Mouse (Mus musculus) retina, adult 2 months (tissue): ENCODE data around the gene Adgrb3.
A peak's percentile ranks its signal among the peaks of the same experiment; 100 is the strongest.
"Not testable (repeated sequence)": the region's sequence is repeated elsewhere in the genome, so short reads cannot be mapped to it uniquely, and the experiment has no call there.

Experiments
- DNase-seq: peaks from one replicate; pipeline ENCODE4 v3.0.0-alpha.2; 2012; ENCODE audit warnings: low read depth, low spot score

Gene Adgrb3

DNA sequence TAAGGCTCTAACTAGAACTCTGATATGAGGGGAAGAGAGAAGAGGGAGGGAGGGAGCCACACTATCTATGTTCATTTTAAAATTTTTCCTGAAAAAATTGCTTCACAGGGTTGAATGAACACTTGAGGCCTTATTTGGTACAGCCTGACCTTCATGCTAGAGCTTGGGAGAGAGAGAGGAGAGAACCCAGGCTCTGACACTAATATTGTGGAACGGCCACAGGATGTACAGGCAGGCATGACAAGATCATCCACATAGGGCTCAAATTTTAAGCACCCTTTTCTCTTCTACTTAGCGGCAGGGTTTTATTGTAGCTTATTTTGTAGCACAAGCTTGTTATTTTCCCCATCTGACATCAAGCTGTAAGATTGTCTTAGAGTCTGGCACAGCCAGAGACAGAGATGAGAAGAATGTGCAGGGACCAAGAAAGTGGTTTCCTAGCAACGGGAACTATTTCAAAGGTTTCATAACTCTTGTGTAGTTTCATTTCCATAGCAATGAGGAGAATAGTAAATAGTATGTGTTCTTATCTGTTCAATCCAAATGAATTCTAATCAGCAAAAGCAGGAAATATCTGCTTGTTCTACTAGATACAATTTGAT, 721.9 kb downstream of the Adgrb3 start:
- DNase-seq, result no peak

DNA sequence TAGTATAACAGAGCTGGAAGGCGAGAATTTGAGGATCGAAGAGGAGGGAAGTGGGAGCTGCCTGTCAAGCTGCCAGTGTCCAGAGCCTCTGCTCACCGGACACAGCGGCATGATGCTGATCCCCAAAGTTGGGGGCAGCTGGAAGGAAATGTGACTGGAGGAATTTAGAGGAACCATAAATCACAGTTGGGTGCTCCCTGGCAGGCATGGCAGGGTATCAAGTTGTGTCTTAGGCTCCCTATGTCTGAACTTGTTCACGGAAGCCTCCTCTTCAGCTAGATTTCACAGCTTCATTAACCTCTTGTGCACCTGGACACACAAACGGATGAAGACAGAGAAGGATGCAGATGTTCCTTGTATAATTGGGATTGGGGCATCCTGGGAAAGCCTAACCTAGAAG, 722.8 kb downstream of the Adgrb3 start:
- DNase-seq, result no peak

DNA sequence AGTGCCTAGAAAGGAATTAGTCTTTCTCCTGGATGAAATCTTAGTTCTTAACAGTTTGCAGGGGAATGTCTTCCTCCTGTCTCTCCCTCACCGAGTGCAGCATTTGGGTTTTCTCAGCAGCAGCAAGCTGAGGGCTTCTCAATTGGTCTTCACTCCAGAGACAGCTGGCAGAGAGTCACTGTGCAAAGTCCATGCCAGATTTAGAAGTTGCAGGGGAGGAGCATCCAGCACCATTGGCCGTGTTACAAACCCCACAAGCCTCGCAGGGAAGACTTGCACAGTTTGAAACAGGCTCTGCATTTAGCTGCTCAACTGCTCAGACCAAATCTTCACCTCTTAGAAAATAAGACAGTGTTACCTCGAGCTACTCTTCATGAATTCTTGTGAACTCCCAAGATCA, 724.1 kb downstream of the Adgrb3 start:
- DNase-seq, result no peak

DNA sequence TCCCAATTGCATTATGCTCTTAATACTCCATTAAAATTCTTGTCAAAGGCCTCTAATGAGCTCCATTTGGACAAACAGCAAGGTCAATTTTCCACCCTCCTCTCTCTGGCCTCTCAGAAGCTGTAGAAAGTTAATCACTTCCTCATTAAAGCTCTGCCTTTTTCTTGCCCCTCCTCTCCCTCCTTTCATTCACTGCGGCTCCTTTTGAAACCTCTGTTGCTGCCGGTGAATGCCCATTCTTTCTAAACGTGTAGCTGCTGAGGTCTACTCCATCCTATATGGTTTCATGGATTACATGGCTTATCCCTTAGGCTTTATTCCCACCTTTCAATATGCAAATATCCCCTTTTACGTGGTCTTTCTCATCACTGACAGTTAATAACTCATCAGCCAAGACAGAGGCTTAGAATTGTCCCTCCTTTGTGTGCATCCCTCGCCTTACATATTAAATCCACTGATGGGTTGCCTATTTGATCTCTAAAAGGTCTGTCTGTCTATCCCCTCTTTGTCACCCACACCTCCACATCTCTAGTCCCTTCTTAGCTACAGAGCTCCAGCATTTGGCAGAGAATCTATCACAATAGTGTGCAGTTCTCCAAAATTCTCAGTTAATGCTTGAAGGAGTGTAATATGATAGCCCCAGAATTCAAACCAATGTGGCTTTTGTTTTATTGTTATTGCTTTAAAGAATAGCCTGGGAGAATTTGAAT, 741.3 kb downstream of the Adgrb3 start:
- DNase-seq, result no peak

DNA sequence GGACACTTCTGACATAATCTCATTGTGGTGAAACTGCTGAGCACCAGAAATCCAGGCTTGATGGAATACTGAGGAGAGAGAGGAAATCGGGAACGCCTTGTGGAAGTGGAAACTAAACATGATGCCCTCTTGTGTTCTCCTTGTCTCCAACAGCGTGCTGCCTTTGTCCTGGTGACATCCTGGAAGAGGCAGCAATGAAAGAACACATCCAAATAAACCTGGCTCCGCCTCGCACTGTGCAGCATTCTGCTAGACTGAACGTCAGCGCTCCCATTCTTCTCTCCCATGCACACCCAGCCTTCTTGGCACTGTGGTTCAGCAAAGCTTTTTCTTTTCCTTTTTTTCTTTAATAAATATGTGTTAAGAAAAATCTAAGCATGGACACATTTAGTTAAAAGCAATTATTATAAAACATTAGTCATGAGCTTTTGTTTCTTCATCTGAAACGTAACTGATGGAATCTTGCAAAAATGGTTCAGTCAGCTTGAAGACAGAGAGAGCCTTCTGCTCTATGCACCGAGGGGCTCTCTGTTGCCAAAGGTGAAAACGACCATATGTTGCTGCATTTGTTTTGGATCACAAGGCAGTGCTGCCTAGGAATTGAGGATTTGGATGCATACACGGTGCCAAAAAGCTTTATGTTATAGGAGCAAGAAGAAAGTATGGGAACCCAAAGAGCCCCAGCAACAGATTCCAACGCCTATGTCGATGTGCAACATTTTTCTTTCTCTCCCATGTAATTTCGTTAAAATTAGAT, 743.7 kb downstream of the Adgrb3 start:
- DNase-seq, result no peak

DNA sequence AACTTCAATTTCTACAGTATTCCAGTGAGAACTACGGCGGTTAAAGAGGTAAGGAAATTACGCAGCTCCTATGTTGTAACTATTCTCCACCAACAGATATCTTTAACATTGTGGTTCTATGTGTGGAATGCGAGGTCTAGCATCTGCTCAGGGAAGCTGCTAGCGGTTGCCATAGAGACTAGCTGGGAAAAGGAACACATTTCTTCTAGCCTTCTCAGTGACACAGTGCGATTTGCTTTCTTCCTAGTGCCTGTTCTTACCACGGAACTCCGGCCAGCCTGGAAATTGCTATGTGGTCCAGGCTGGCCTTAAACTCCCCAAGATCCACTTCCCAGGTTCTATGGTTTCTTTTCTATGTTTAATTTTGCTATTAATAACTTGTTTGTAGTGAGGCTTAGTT, 747.1 kb downstream of the Adgrb3 start:
- DNase-seq, result no peak

DNA sequence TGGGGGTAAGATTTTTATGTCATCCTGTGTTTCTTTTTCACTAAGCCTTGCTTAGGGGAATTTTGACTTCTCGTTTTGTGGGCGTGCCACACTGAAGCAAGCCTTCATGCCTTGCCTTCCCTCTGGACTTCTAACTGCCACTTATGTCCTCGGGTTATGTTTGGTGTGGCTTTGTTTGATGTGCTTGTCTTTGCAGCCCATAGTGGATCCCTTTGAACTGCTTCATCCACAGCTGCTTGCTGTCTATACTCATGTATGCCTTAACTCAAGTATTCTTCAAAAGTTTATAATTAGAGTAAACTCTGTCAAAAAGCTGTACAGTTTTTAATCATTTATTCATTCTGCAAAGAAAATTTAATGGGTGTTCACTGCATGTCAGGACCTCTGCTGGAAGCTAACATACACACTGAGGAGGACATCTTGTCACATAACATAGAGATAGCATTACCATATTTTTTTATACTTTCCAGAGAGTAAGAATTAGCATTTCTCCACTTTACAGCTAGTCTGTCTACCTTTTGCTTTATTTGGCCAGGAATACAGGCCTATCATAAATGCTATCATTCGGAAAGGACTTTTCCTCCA, 748.1 kb downstream of the Adgrb3 start:
- no peak for DNase-seq

DNA sequence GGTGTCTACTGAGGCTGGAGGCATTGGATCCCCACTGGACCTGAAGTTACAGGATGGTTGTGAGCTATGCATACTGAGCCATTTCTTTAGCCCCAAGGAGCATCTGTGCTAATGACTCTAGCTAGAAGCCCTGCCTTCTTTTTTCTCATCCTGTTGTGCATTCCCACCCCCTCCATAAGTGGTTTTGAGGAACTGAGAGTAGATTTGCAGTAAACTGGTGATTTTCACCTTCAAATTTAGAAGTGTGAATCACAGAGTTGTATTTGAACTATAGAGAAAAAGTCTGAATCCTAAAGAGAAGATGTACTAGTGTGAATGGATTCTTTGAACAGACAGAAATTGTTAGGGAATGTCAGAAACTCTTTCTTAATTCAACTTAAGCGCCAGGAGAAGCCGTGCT, 750.1 kb downstream of the Adgrb3 start:
- no peak for DNase-seq

DNA sequence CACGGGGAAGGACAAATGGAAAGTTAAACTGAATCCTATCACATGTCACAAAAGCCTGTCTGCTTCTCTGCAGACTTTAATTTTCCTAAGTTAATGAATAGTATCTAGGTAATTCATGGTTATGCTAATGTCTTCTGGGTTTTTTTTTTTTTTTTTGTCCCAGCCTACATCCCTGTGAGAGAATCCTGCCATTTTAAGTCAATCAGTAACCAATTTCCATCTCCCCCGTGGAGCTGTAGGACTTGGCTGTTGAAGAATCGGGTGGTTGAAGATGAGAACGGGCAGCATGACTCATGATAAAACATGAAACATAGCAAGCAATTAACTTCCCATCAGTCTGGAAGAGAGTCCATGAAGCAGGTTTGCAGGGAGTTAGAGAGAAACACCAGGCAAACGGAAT, 753.6 kb downstream of the Adgrb3 start:
- DNase-seq, result no peak

DNA sequence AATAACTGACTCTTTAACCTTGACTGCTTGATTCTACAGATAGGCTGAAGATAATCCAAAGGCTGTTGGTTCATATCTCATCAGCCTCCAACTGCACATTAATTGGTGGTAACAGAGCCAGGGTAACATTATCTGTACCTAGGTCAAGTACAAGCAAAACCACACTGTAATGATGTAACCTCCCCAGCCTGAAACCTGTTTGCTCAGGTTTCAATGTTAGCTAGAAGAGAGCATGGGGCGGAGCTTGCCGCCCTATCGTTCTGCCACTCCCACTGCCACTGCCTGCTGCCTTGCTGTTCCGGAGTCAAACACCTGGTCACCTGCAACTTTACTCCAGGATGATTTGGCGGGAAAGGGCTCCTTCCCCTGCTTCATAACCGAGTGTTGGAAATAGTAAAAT, 765.5 kb downstream of the Adgrb3 start:
- DNase-seq, result no peak

DNA sequence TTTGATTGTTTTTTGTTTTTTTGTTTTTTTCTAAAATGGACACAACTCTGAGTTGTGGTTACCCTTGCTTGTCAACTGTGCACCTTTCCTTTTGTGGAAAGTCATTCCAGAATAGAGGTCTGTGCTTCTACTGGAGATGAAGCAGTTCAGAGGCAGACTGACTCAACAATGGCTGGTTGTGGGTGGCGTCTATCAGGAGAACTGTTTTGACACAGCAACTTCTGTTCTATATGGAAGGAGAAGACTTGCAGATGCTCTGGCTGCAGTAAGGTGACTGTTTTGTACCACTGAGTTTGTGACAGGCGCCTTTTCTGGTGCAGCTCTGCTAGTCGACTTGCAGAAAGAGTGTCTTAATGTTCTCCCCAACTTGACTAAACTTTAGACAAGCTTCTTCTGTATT, 768.6 kb downstream of the Adgrb3 start:
- DNase-seq, result no peak

DNA sequence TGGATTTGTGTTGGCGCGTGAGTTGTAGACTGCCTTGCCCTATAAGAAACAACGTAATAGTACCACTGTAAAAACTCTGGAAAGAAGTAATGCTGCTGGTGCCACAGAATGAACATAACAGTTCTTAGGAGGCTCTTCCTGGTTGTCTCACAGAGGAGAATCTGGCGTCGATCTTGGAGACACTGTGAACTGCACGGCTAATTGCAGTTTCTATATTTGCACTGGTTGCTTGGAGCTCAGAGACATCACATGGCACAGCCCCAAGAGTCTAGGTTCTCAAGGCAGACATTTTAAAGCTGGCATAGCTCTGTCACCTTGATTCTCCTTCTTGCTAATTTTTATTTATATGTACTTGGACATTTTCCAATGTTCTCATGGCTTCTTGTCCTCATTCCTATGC, 769.3 kb downstream of the Adgrb3 start:
- DNase-seq, result no peak

DNA sequence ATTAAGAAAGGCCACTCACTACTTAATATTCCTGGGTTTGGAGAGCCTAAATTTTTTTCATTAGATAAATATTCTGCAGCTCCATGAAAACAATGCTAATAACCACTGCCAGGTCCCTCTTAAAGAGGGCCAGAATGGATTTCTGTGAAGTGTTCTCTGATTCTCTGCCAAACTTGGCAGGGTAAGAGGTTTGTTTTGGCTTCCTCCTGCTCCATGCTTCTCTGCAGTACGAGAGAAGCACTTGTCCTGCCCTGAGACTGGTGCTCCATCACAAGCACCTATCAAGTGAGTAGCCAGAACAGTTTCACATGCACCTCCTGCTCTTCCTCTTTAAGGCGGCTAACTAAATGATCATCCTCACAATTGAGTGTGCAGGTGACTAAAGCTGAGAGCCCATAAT, 771.9 kb downstream of the Adgrb3 start:
- DNase-seq, result no peak

DNA sequence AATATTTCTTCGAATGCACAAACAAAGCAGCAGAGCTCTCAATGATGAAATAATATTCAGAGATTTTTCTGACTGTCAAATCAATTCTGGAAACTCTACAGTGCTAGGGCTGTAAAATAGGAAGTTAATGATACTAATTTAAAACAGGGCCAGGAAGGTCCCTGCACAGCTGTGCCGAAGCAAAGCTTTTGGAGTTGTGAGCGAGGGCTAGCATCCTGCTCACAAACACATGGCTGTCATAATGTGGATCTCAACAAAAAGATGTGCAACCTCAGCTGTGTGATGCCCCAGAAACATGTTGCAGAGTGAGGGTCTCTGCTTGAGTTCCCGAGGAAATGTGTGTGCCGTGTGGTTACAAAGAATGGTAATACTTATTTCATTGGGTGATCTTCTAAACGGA, 772.3 kb downstream of the Adgrb3 start:
- no peak for DNase-seq

DNA sequence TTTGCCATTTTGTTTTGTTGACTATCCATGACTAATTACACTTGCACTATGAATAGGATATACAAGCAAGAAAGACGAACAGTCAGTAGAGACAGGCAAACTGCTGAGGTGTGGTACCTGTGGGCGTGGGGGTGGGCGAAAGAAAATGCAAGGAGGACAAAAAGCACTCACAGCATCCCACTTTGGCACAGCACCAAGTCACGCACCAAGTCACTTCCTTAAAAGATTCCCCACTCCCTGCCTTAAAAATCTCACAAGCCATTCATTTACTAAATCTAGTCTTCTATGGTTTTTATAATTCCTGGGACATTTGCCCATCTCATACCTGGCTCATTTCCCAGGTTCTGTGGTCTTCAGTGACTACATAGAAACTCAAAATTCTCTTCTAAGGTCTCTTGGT, 787.4 kb downstream of the Adgrb3 start:
- no peak for DNase-seq

DNA sequence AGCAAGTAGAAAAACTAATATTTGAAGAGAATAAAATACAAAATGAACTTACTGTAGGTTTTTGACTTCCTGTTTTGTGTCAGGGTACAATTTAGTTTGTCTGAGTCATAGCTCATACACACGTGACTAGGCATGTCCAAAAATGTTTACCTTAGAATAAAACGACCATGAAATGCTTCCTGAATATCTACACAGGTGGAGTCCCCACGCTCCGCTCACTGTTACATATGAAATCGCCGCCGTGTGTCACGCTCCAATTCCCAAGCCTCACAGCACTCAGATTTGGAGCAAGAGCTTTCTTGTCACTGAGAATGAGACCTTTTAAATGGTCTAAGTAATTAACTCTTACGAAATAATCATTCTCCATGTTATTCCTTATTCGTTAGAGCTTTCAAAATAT, 795.3 kb downstream of the Adgrb3 start:
- DNase-seq, result peak; percentile 9

DNA sequence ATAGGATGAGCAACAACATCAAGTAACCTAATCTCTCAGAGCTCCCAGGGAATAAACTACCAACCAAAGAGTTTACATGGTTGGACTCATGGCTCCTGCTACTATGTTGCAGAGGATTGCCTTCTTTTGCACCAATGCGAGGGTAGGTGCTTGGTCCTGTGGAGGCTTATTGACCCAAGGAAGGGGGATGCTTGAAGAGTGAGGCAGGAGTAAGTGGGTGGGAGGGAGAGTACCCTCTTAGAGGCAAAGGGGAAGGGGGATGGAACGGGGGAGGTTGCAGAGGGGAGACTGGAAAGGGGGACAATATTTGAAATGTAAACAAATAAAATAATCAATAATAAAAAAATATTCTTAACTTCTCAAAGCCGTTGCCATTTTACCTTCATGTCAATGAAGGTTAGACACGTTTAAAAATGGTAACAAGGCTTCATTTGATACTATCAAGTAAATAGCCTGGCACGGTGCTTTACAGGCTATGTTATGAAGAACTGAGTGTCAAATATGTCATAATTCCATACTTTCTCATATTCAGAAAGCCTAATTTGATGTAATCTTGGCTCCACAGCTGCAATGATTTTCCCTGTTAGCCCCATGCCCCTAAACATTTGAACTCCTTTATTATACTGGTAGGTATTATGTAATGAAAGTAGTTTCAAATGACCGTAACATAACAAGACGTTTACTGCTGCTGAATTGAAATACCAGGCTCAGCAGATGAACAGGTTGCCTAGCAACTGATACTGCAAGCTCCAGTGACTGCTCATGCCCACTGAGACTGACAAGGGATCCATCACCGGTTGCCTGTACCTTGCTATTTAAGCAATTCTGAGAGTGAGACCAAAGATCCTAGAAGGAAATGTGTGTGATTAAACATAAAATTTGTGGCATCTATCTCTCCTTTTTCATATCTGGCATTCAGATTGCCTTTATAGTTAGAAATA, 796.1 kb downstream of the Adgrb3 start:
- peak; percentile 8 for DNase-seq

DNA sequence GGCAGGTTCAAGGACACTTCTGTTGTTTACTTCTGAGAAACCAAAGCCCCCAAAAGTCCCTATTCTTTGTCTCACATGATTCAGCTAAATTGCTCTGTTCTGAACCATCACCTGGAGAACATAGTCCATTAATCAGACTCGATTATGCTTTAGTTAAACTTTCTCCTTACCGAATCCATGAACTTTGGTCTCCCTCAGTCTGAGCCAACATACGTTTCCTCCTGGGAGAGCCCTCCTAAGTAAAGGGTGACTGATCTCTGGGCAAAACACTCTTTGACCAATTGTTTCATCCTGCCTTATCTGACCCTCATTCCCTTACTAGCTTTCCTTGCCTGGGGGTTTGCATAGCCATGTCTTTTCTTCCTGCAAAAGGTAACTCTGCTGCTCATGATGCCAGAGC, 806.4 kb downstream of the Adgrb3 start:
- no peak for DNase-seq

DNA sequence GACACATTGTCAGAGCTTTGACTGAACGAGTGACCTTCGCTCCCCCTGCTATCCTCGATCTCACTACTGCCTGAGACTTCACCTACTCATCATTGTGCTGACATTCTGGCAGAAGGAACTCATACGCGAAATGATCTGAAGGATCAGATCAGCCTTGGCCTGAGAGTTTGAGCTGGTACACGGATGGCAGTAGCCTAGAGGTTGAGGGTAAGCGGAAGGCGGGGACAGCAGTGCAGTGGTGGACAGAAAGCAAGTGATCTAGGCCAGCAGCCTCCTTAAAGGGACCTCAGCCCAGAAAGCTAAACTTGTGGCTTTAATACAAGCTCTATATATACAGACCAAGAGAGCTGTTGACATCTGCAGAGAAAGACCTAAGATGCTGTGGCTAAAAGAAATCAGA, 811.7 kb downstream of the Adgrb3 start:
- not testable (repeated sequence) for DNase-seq
